In the genomic region with DNA sequence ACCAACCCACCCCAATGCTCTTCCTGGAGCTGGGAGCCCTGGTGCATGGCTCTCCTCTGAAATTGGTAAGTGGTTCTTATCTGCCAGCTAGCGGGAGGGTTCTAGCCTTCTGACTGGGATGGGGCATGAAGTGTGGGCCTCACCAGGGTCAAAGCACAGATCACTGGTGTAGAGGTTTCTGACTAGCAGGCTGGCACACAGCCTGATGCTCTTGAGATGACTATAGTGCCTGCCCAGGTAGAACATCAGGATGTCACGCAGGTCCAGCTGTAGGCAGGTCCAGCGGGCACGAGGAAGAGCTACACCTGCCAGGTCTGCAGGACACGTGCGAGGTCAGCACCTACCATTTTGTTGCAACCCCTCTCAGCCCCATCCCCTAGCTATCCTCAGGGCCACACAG, we compare ENCODE assay signal across 10 mouse cellular contexts. TPM values are rescaled to one million over a fixed set of nuclear protein-coding genes. Genes with fewer than 3 reads are reported as not detected.
DNase-seq lines count a peak whose midpoint lies in the region; ATAC-seq and TF ChIP-seq lines count a peak whose summit lies in the region.
"Had no signal": no experiment of that assay in that cellular context is flagged by ENCODE, and none has a peak within 500 bp of the region (broad histone marks: within the 10 kb centered on the region; RNA-seq: fewer than 3 reads in every experiment).

No protein-coding gene starts in this region.

- no peak overlapping the region for H3K27ac ChIP-seq in lung, embryonic 16.5 days (ENCODE audit: low read length)
- H3K27ac ChIP-seq in forebrain, embryonic 13.5 days: no peak overlapping the region
- H3K27ac ChIP-seq in liver, embryonic 12.5 days: peak overlapping the region; percentile 74; the same call in 1 of the 2 replicates
- H3K27ac ChIP-seq in stomach, postnatal 0 days (replicated peaks): no peak overlapping the region

- no peaks in the 10 kb centered on the region for H3K9me3 ChIP-seq in lung, embryonic 16.5 days (ENCODE audit: control insufficient read depth, low read length)
- H3K9me3 ChIP-seq in forebrain, embryonic 13.5 days (replicated peaks): no peaks in the 10 kb centered on the region
- H3K9me3 ChIP-seq in liver, embryonic 12.5 days (replicated peaks): no peaks in the 10 kb centered on the region
- no peaks in the 10 kb centered on the region for H3K9me3 ChIP-seq in stomach, postnatal 0 days (ENCODE audit: control insufficient read depth, low read length)

- no peak for ATAC-seq in lung, embryonic 16.5 days (ENCODE audit: low read depth)
- ATAC-seq in forebrain, embryonic 13.5 days: no peak
- ATAC-seq in liver, embryonic 12.5 days: no peak
- ATAC-seq in stomach, postnatal 0 days (ENCODE audit: low FRiP score, low TSS enrichment): no peak

- peak overlapping the region; percentile 83 for H3K4me2 ChIP-seq in lung, embryonic 16.5 days (ENCODE audit: low read depth, low read length)
- H3K4me2 ChIP-seq in forebrain, embryonic 13.5 days: peak overlapping the region; percentile 87
- peak overlapping the region; percentile 91 for H3K4me2 ChIP-seq in liver, embryonic 12.5 days
- peak overlapping the region; percentile 91 for H3K4me2 ChIP-seq in stomach, postnatal 0 days (replicated peaks; ENCODE audit: low read depth)

- TF ChIP-seq EP300 in stomach, postnatal 0 days (optimal IDR thresholded peaks at IDR 0.05): no peak

- H3K9ac ChIP-seq in lung, embryonic 16.5 days (ENCODE audit: low read length): peak overlapping the region; percentile 90
- H3K9ac ChIP-seq in forebrain, embryonic 13.5 days: peak overlapping the region; percentile 84
- H3K9ac ChIP-seq in liver, embryonic 12.5 days: peak overlapping the region; percentile 80
- no peak overlapping the region for H3K9ac ChIP-seq in stomach, postnatal 0 days (ENCODE audit: low read length)

- H3K4me1 ChIP-seq in lung, embryonic 16.5 days (replicated peaks; ENCODE audit: control insufficient read depth, insufficient read depth, low read length): peaks cover 12% of the 10 kb centered on the region
- peaks cover 8% of the 10 kb centered on the region; the same call in 1 of the 2 replicates for H3K4me1 ChIP-seq in lung, adult 2 months (ENCODE audit: control insufficient read depth, insufficient read depth, low read length)
- peaks cover 24% of the 10 kb centered on the region for H3K4me1 ChIP-seq in forebrain, embryonic 13.5 days
- H3K4me1 ChIP-seq in liver, embryonic 12.5 days: peaks cover 29% of the 10 kb centered on the region
- peaks cover 7% of the 10 kb centered on the region for H3K4me1 ChIP-seq in stomach, postnatal 0 days (replicated peaks; ENCODE audit: control insufficient read depth, insufficient read depth)

- TF ChIP-seq CTCF in lung, adult 2 months (IDR thresholded peaks at IDR 0.05; ENCODE audit: insufficient read depth, low read length): no peak
- no peak for TF ChIP-seq CTCF in stomach, postnatal 0 days (IDR thresholded peaks at IDR 0.05; ENCODE audit: low read depth)

- H3K27me3 ChIP-seq in lung, embryonic 16.5 days (ENCODE audit: control insufficient read depth, insufficient read depth, low read depth, low read length): no peaks in the 10 kb centered on the region
- no peaks in the 10 kb centered on the region for H3K27me3 ChIP-seq in forebrain, embryonic 13.5 days
- no peaks in the 10 kb centered on the region for H3K27me3 ChIP-seq in liver, embryonic 12.5 days (replicated peaks)
- no peaks in the 10 kb centered on the region for H3K27me3 ChIP-seq in stomach, postnatal 0 days (ENCODE audit: control insufficient read depth, insufficient read depth, low read length)

- 86% methylated on average over 6 of the region's 6 CpGs for WGBS in lung, embryonic 16.5 days
- 89% methylated on average over 6 of the region's 6 CpGs for WGBS in lung, adult 2 months
- WGBS in forebrain, embryonic 13.5 days: 91% methylated on average over 6 of the region's 6 CpGs
- WGBS in liver, embryonic 12.5 days (ENCODE audit: insufficient replicate concordance): 87% methylated on average over 6 of the region's 6 CpGs
- 94% methylated on average over 6 of the region's 6 CpGs for WGBS in stomach, postnatal 0 days

- DNase-seq in lung, adult 2 months: no peak
- no peak for DNase-seq in stomach, postnatal 0 days (ENCODE audit: low spot score)
- DNase-seq in right cerebral cortex, postnatal 4 days: no peak
- no peak for DNase-seq in kidney, postnatal 36 days
- DNase-seq: cerebellum, adult 18-20 months; gastrocnemius, postnatal 14 days; retina, postnatal 1 day had no signal

- 0 out of 2 replicates have a peak, but pooled peaks cover 3% of the 10 kb centered on the region for H3K36me3 ChIP-seq in lung, embryonic 16.5 days (ENCODE audit: control insufficient read depth, insufficient read depth, low read length)
- peaks cover 3% of the 10 kb centered on the region for H3K36me3 ChIP-seq in forebrain, embryonic 13.5 days (ENCODE audit: poor library complexity, severe bottlenecking)
- H3K36me3 ChIP-seq in liver, embryonic 12.5 days: peaks cover 38% of the 10 kb centered on the region
- H3K36me3 ChIP-seq in stomach, postnatal 0 days (ENCODE audit: control insufficient read depth, insufficient read depth, low read length): no peaks in the 10 kb centered on the region

- H3K4me3 ChIP-seq in lung, embryonic 16.5 days (ENCODE audit: low read length): peak overlapping the region; percentile 69
- no peak overlapping the region for H3K4me3 ChIP-seq in lung, adult 2 months (replicated peaks; ENCODE audit: extremely low read depth, low read depth, low read length)
- H3K4me3 ChIP-seq in forebrain, embryonic 13.5 days: peak overlapping the region; percentile 65
- peak overlapping the region; percentile 69 for H3K4me3 ChIP-seq in liver, embryonic 12.5 days
- H3K4me3 ChIP-seq in stomach, postnatal 0 days (ENCODE audit: low read depth, low read length): no peak overlapping the region

- TF ChIP-seq POLR2A in lung, adult 2 months (IDR thresholded peaks at IDR 0.05; ENCODE audit: borderline replicate concordance, extremely low read depth, low read depth, low read length): no peak

RNA-seq across cellular contexts. Expression of gene Wdr90, which starts 1.1 kb away (rescaled TPM):
- polyA plus RNA-seq in lung, embryonic 16.5 days (2015; fragmentation: Nextera tagmentation; extraction: Ambion mirVana): 32.6 and 33.4 TPM in 2 replicates
- 35.7 and 40.3 TPM in 2 replicates for polyA plus RNA-seq in lung, adult 2 months (2012; rRNA removed)
- 24.9 and 28.5 TPM in 2 replicates for polyA plus RNA-seq in forebrain, embryonic 13.5 days (2015; fragmentation: Nextera tagmentation; extraction: Ambion mirVana)
- 19.5 and 19.6 TPM in 2 replicates for polyA plus RNA-seq in liver, embryonic 12.5 days (2016; fragmentation: Nextera tagmentation; extraction: Ambion mirVana)
- 4.1 and 4.2 TPM in 2 replicates for polyA plus RNA-seq in stomach, postnatal 0 days (2015; fragmentation: Nextera tagmentation; extraction: Ambion mirVana)

RNA-seq across cellular contexts. Expression of gene Mcrip2, which starts 8.3 kb away (rescaled TPM):
- 20.6 and 21.6 TPM in 2 replicates for polyA plus RNA-seq in lung, embryonic 16.5 days (2015; fragmentation: Nextera tagmentation; extraction: Ambion mirVana)
- polyA plus RNA-seq in lung, adult 2 months (2012; rRNA removed): 22.7 and 31.1 TPM in 2 replicates
- polyA plus RNA-seq in forebrain, embryonic 13.5 days (2015; fragmentation: Nextera tagmentation; extraction: Ambion mirVana): 12.9 and 13.6 TPM in 2 replicates
- polyA plus RNA-seq in liver, embryonic 12.5 days (2016; fragmentation: Nextera tagmentation; extraction: Ambion mirVana): 68.0 and 70.3 TPM in 2 replicates
- polyA plus RNA-seq in stomach, postnatal 0 days (2015; fragmentation: Nextera tagmentation; extraction: Ambion mirVana): 52.4 and 59.9 TPM in 2 replicates

RNA-seq across cellular contexts. Expression of gene Mettl26, which starts 14.6 kb away (rescaled TPM):
- polyA plus RNA-seq in lung, embryonic 16.5 days (2015; fragmentation: Nextera tagmentation; extraction: Ambion mirVana): 54.2 and 58.4 TPM in 2 replicates
- polyA plus RNA-seq in lung, adult 2 months (2012; rRNA removed): 78.1 and 103 TPM in 2 replicates
- 62.5 and 67.1 TPM in 2 replicates for polyA plus RNA-seq in forebrain, embryonic 13.5 days (2015; fragmentation: Nextera tagmentation; extraction: Ambion mirVana)
- 52.3 and 53.5 TPM in 2 replicates for polyA plus RNA-seq in liver, embryonic 12.5 days (2016; fragmentation: Nextera tagmentation; extraction: Ambion mirVana)
- polyA plus RNA-seq in stomach, postnatal 0 days (2015; fragmentation: Nextera tagmentation; extraction: Ambion mirVana): 52.9 and 54.1 TPM in 2 replicates

RNA-seq across cellular contexts. Expression of gene Rhot2, which starts 15.6 kb away (rescaled TPM):
- polyA plus RNA-seq in lung, embryonic 16.5 days (2015; fragmentation: Nextera tagmentation; extraction: Ambion mirVana): 18.3 and 18.6 TPM in 2 replicates
- polyA plus RNA-seq in lung, adult 2 months (2012; rRNA removed): 59.6 and 61.2 TPM in 2 replicates
- 16.2 and 17.6 TPM in 2 replicates for polyA plus RNA-seq in forebrain, embryonic 13.5 days (2015; fragmentation: Nextera tagmentation; extraction: Ambion mirVana)
- polyA plus RNA-seq in liver, embryonic 12.5 days (2016; fragmentation: Nextera tagmentation; extraction: Ambion mirVana): 15.8 and 17.4 TPM in 2 replicates
- polyA plus RNA-seq in stomach, postnatal 0 days (2015; fragmentation: Nextera tagmentation; extraction: Ambion mirVana): 10.7 and 13.2 TPM in 2 replicates

RNA-seq across cellular contexts. Expression of gene Gm20683, which starts 18.7 kb away (rescaled TPM):
- 1.9 and 2.3 TPM in 2 replicates for polyA plus RNA-seq in lung, embryonic 16.5 days (2015; fragmentation: Nextera tagmentation; extraction: Ambion mirVana)
- polyA plus RNA-seq in lung, adult 2 months (2012; rRNA removed): 29.1 and 36.2 TPM in 2 replicates
- polyA plus RNA-seq in forebrain, embryonic 13.5 days (2015; fragmentation: Nextera tagmentation; extraction: Ambion mirVana): 5.9 and 7.1 TPM in 2 replicates
- 0.43 and 0.64 TPM in 2 replicates for polyA plus RNA-seq in liver, embryonic 12.5 days (2016; fragmentation: Nextera tagmentation; extraction: Ambion mirVana)
- polyA plus RNA-seq in stomach, postnatal 0 days (2015; fragmentation: Nextera tagmentation; extraction: Ambion mirVana): 1.8 and 2.3 TPM in 2 replicates

Comparison
In these comparisons a context has a peak if more than half of its experiments do, and no peak if none do; other contexts are left out.
1. H3K4me3 ChIP-seq: peak in lung, embryonic 16.5 days (single experiment), forebrain, embryonic 13.5 days (single experiment) and liver, embryonic 12.5 days (single experiment); none in lung, adult 2 months (single experiment) and stomach, postnatal 0 days (single experiment).
2. Peak in every context shown above with its lines, with median percentiles within 50 percentile points of each other: H3K4me2 ChIP-seq.